Mouse (Mus musculus): Measurements from ENCODE around the gene Dock10. TPM values are rescaled to one million over a fixed set of nuclear protein-coding genes. Genes with fewer than 3 reads are reported as not detected.

Dock10 gene
- total RNA-seq, 2 experiments from 2014 or later = 13.4 to 16.6 TPM

- intact Hi-C loops (cut with DNase I) = no loop called here
- no peak for DNase-seq (ENCODE audit: extremely low spot score in 1 of 2, low spot score in 2 of 2)
Measured at GRCm38 (mm10) chr1:80665161-80665560, 93.2 kb downstream of the Dock10 start.

GRCm38 (mm10) chr1:80661506-80662402 lies 96.6 kb downstream of the Dock10 start:
- no peak for DNase-seq (ENCODE audit: extremely low spot score in 1 of 2, low spot score in 2 of 2)
- intact Hi-C loops (cut with DNase I) = no loop called here

- DNase-seq (ENCODE audit: extremely low spot score in 1 of 2, low spot score in 2 of 2) = no peak
- intact Hi-C loops (cut with DNase I) = no loop called here
Measured at GRCm38 (mm10) chr1:80659465-80660245, 98.7 kb downstream of the Dock10 start.

GRCm38 (mm10) chr1:80656389-80656788 lies 101.9 kb downstream of the Dock10 start:
- intact Hi-C loops (cut with DNase I) = no loop called here
- DNase-seq (ENCODE audit: extremely low spot score in 1 of 2, low spot score in 2 of 2) = no peak

GRCm38 (mm10) chr1:80655854-80656253 lies 102.5 kb downstream of the Dock10 start:
- DNase-seq (ENCODE audit: extremely low spot score in 1 of 2, low spot score in 2 of 2) = no peak
- intact Hi-C loops (cut with DNase I) = no loop called here

GRCm38 (mm10) chr1:80655195-80655594 lies 103.1 kb downstream of the Dock10 start:
- DNase-seq (ENCODE audit: extremely low spot score in 1 of 2, low spot score in 2 of 2) = no peak
- intact Hi-C loops (cut with DNase I) = no loop called here

GRCm38 (mm10) chr1:80654177-80654576 lies 104.2 kb downstream of the Dock10 start:
- no peak for DNase-seq (ENCODE audit: extremely low spot score in 1 of 2, low spot score in 2 of 2)
- intact Hi-C loops (cut with DNase I) = no loop called here

GRCm38 (mm10) chr1:80652803-80653202 lies 105.5 kb downstream of the Dock10 start:
- intact Hi-C loops (cut with DNase I) = no loop called here
- DNase-seq (ENCODE audit: extremely low spot score in 1 of 2, low spot score in 2 of 2) = no peak

- DNase-seq (ENCODE audit: extremely low spot score in 1 of 2, low spot score in 2 of 2) = no peak
- intact Hi-C loops (cut with DNase I) = no loop called here
Measured at GRCm38 (mm10) chr1:80652083-80652482, 106.2 kb downstream of the Dock10 start.

- intact Hi-C loops (cut with DNase I) = no loop called here
- no peak for DNase-seq (ENCODE audit: extremely low spot score in 1 of 2, low spot score in 2 of 2)
Measured at GRCm38 (mm10) chr1:80646602-80647001, 111.7 kb downstream of the Dock10 start.

GRCm38 (mm10) chr1:80643866-80644451 lies 114.4 kb downstream of the Dock10 start:
- intact Hi-C loops (cut with DNase I) = no loop called here
- no peak for DNase-seq (ENCODE audit: extremely low spot score in 1 of 2, low spot score in 2 of 2)

GRCm38 (mm10) chr1:80641832-80642231 lies 116.5 kb downstream of the Dock10 start:
- DNase-seq (ENCODE audit: extremely low spot score in 1 of 2, low spot score in 2 of 2) = no peak
- intact Hi-C loops (cut with DNase I) = no loop called here

GRCm38 (mm10) chr1:80641288-80641687 lies 117.0 kb downstream of the Dock10 start:
- intact Hi-C loops (cut with DNase I) = no loop called here
- no peak for DNase-seq (ENCODE audit: extremely low spot score in 1 of 2, low spot score in 2 of 2)

GRCm38 (mm10) chr1:80639553-80639952 lies 118.8 kb downstream of the Dock10 start:
- intact Hi-C loops (cut with DNase I) = no loop called here
- no peak for DNase-seq (ENCODE audit: extremely low spot score in 1 of 2, low spot score in 2 of 2)

- intact Hi-C loops (cut with DNase I) = no loop called here
- DNase-seq (ENCODE audit: extremely low spot score in 1 of 2, low spot score in 2 of 2) = peak; percentile 47 to 60
Measured at GRCm38 (mm10) chr1:80637214-80637705, 121.1 kb downstream of the Dock10 start.

- intact Hi-C loops (cut with DNase I) = no loop called here
Measured at GRCm38 (mm10) chr1:80635825-80636224, 122.5 kb downstream of the Dock10 start.

GRCm38 (mm10) chr1:80633536-80633935 lies 124.8 kb downstream of the Dock10 start:
- no peak for DNase-seq (ENCODE audit: extremely low spot score in 1 of 2, low spot score in 2 of 2)
- intact Hi-C loops (cut with DNase I) = no loop called here

More at GRCm38 (mm10) chr1:80635825-80636224, 122.5 kb downstream of the Dock10 start:
- no peak for DNase-seq (ENCODE audit: extremely low spot score in 1 of 2, low spot score in 2 of 2)

- intact Hi-C loops (cut with DNase I) = no loop called here
- peak in 1 of 2 experiments; percentile 18 for DNase-seq (ENCODE audit: extremely low spot score in 1 of 2, low spot score in 2 of 2)
Measured at GRCm38 (mm10) chr1:80630179-80631149, 127.9 kb downstream of the Dock10 start.
